Mouse (Mus musculus) mouse embryonic stem cell (cell line): ENCODE results near the gene Asf1b.
"Not testable (repeated sequence)": the region's sequence is repeated elsewhere in the genome, so short reads cannot be mapped to it uniquely, and the experiment has no call there.

Source experiments
- in situ Hi-C, 2 experiments: fragments of 300-500 bp; cut with MboI; formaldehyde crosslinking; loops; 1 replicate in 1 of 2; 3 replicates in 1 of 2; pipeline ENCODE4 v1.14.3; 2019 to 2020; ENCODE audit warnings: low sequenced_read_pairs in 2 of 2, low pct_unique_long_range_greater_than_20kb in 1 of 2, mixed read lengths in 1 of 2; ENCODE audit not compliant: unreplicated experiment in 1 of 2

Asf1b gene

GRCm38 (mm10) chr8:83982449-83982848 lies 27.1 kb downstream of the Asf1b start:
- in situ Hi-C loops = no loop called here

- in situ Hi-C loops = not testable (repeated sequence)
Observed at GRCm38 (mm10) chr8:83983222-83983621, 27.9 kb downstream of the Asf1b start.

- in situ Hi-C loops = no loop called here
Observed at GRCm38 (mm10) chr8:83989243-83989642, 33.9 kb downstream of the Asf1b start.

- in situ Hi-C loops = no loop called here
Observed at GRCm38 (mm10) chr8:83990170-83990569, 34.9 kb downstream of the Asf1b start.

GRCm38 (mm10) chr8:83992488-83992887 lies 37.2 kb downstream of the Asf1b start:
- in situ Hi-C loops = no loop called here

GRCm38 (mm10) chr8:83994030-83994429 lies 38.7 kb downstream of the Asf1b start:
- in situ Hi-C loops = no loop called here

- in situ Hi-C loops = no loop called here
Observed at GRCm38 (mm10) chr8:83995973-83996372, 40.7 kb downstream of the Asf1b start.

- in situ Hi-C loops = no loop called here
Observed at GRCm38 (mm10) chr8:83996567-83997505, 41.5 kb downstream of the Asf1b start.

- in situ Hi-C loops = no loop called here
Observed at GRCm38 (mm10) chr8:83997511-83998141, 42.3 kb downstream of the Asf1b start, which contains the start of gene Samd1. Samd1 (plus strand) TSS chr8:83997672.

GRCm38 (mm10) chr8:83998231-83999056 lies 43.1 kb downstream of the Asf1b start:
- in situ Hi-C loops = no loop called here

GRCm38 (mm10) chr8:83999057-83999705 lies 43.9 kb downstream of the Asf1b start:
- in situ Hi-C loops = no loop called here

GRCm38 (mm10) chr8:83999825-84000224 lies 44.5 kb downstream of the Asf1b start:
- in situ Hi-C loops = no loop called here

GRCm38 (mm10) chr8:84001281-84002000 lies 46.1 kb downstream of the Asf1b start, which contains the start of gene 1700067K01Rik:
1700067K01Rik (plus strand) TSS chr8:84001502.
- in situ Hi-C loops = no loop called here

GRCm38 (mm10) chr8:84002957-84003611 lies 47.8 kb downstream of the Asf1b start:
- in situ Hi-C loops = no loop called here

GRCm38 (mm10) chr8:84003612-84004246 lies 48.4 kb downstream of the Asf1b start:
- in situ Hi-C loops = no loop called here

- in situ Hi-C loops = no loop called here
Observed at GRCm38 (mm10) chr8:84004533-84005201, 49.4 kb downstream of the Asf1b start.
